Mouse (Mus musculus): Measurements from ENCODE around the gene Dkk2. TPM values are rescaled to one million over a fixed set of nuclear protein-coding genes. Genes with fewer than 3 reads are reported as not detected.

Dkk2 gene
- polyA plus RNA-seq, 1 experiment from 2014 or later, result 9.8 TPM

DNA sequence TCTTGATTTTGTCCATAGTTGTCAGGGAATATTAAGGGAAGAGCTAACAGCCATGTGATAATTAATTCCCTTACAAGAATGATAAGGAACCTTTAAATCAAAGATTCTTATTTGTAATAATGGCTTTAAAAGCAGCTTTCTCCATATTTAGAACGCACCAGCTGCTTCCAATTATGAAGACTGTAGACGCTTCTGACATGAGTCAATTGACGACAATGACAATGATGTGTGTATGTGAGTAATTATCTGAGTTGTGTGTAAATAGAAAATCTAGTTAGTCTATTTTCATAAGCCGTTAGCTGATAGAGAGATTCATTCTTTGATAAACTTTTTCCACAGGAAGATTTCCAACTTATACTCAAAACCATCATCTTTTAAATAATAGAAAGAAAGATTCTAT lies 46.8 kb downstream of the Dkk2 start:
- no peak overlapping the region for H3K27ac ChIP-seq
- H3K36me3 ChIP-seq, result no peaks in the 10 kb centered on the region
- 79% methylated on average over 4 of the region's 4 CpGs for WGBS
- H3K9me3 ChIP-seq, result no peaks in the 10 kb centered on the region
- no peak overlapping the region for H3K4me3 ChIP-seq
- H3K27me3 ChIP-seq (ENCODE audit: insufficient read depth, poor library complexity, severe bottlenecking), result no peaks in the 10 kb centered on the region
- DNase-seq (ENCODE audit: low spot score), result no peak
- H3K4me1 ChIP-seq (replicated peaks), result no peaks in the 10 kb centered on the region

DNA sequence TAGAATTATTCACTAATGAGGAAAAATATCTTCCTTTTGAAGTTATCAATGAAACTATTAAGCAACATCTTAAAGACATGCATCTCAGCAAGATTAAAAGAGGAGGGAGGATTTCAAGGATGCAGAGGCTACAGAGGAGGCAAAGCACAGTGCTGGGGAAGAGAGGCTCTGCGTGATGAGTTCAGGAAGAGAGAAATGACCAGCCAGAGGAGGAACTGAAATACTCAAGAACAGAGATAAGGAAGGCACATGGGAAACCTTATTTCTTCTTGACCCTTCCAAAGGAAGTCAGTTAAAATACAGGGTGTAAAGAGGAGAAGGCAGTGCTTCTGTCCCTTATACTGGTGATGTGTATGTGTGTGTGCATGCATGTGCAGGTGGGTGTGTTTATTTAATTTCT lies 49.4 kb downstream of the Dkk2 start:
- H3K36me3 ChIP-seq, result no peaks in the 10 kb centered on the region
- H3K9me3 ChIP-seq, result no peaks in the 10 kb centered on the region
- no peaks in the 10 kb centered on the region for H3K4me1 ChIP-seq (replicated peaks)
- no peak for DNase-seq (ENCODE audit: low spot score)
- WGBS, result 79% methylated on average over 1 of the region's 1 CpGs
- no peak overlapping the region for H3K4me3 ChIP-seq
- H3K27ac ChIP-seq, result no peak overlapping the region
- H3K27me3 ChIP-seq (ENCODE audit: insufficient read depth, poor library complexity, severe bottlenecking), result no peaks in the 10 kb centered on the region

DNA sequence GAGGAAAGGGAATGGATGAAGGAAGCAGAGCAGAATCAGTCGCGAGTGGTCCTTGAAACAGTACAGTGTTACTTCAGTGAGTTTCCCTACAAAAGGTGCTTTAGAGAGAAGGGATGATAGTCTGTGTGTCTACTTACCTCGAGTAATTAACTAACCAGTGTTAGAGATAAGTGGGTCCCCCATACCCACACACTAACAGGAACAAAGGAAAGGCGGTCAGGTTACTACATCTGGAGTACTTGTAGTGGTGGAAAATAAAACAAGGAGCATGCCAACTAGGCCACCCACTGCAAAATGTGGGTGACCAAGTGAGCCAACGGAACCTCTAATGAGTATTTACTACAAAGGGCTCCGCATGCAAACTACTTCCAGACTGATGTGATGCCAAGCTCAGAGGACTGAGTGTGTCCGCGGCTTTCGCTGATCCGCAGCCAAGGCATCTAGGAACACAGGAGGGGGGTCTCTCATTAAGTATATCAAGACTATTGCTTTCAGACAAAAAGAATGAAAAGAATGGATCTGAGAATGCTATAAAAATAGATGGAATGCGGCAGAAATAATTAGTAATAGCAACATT lies 52.8 kb downstream of the Dkk2 start:
- Histone ChIP-seq H3K4me1 (replicated peaks) (no peaks in the 10 kb centered on the region), H3K27me3 (ENCODE audit: insufficient read depth, poor library complexity, severe bottlenecking) (no peaks in the 10 kb centered on the region), H3K27ac (no peak overlapping the region), H3K4me3 (no peak overlapping the region), H3K9me3 (no peaks in the 10 kb centered on the region), H3K36me3 (no peaks in the 10 kb centered on the region)
- 87% methylated on average over 11 of the region's 11 CpGs for WGBS
- no peak for DNase-seq (ENCODE audit: low spot score)

DNA sequence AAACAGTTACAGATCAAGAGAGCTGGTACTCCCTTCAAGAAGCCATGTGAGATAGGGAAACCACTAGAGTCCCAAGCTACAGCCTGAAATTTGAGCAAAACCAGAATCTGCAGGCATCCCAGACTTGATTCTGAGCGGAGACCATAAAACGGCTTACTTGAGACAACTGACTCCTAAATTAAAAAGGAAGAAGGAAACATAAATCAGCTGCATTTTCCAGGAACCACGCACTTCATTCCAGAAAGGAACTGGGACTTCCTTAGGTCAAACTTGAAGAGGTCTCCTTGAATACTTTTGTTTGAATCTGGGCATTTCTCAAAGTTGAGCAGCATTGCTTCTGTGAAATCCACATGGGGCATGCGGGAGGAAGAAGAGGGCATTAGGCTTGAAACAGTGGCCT lies 55.9 kb downstream of the Dkk2 start:
- DNase-seq (ENCODE audit: low spot score), result no peak
- WGBS, result 90% methylated on average over 4 of the region's 4 CpGs
- H3K27me3 ChIP-seq (ENCODE audit: insufficient read depth, poor library complexity, severe bottlenecking), result no peaks in the 10 kb centered on the region
- no peak overlapping the region for H3K4me3 ChIP-seq
- H3K36me3 ChIP-seq, result no peaks in the 10 kb centered on the region
- no peak overlapping the region for H3K27ac ChIP-seq
- peaks cover 4% of the 10 kb centered on the region; the same call in 1 of the 2 replicates for H3K4me1 ChIP-seq (replicated peaks)
- H3K9me3 ChIP-seq, result no peaks in the 10 kb centered on the region

DNA sequence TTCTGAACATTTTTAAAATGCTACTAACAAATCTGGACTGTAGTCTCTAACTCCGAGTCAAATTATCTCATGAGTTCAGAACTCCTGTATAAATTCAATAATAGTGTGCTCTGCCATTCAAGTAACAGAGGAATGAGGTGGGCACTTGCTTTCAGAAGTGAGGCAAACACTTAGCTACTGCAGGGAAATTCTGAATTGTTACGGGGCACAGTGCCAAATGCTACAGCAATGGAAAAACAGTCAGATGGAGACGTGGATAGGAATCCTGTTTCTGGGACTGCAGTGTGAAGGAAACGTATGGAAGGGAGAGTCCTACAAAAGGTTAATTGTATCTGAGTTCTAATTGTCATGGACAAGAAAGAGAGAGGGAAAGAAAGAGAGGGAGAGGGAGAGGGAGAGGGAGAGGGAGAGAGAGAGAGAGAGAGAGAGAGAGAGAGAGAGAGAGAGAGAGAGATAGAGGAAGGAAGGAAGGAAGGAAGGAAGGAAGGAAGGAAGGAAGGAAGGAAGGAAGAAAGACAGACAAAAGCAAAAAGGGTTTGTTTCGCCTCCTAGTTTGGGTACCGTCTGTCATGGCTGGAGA lies 64.4 kb downstream of the Dkk2 start:
- Histone ChIP-seq H3K9me3 (no peaks in the 10 kb centered on the region), H3K36me3 (no peaks in the 10 kb centered on the region), H3K4me1 (replicated peaks) (no peaks in the 10 kb centered on the region), H3K4me3 (no peak overlapping the region), H3K27me3 (ENCODE audit: insufficient read depth, poor library complexity, severe bottlenecking) (no peaks in the 10 kb centered on the region), H3K27ac (no peak overlapping the region)
- no peak for DNase-seq (ENCODE audit: low spot score)
- 81% methylated on average over 6 of the region's 6 CpGs for WGBS

DNA sequence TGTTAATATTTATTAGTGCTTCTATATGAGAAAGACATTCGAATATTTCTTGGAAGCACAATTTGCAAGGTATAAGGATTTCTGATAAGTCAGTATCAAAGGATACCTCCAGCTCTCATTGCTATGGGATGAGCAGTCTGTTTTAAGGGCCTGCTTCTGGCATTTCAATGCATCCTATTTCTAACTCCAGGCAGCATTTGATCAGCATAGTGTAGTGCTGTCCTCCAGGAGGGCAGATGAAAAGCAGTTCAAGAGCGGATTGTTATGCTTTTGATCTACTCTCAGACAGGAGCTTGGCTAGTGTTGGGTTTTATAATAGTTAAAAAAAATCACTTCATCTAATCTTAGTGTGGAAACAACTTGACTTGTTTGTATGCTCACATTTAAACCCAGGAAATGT lies 73.7 kb downstream of the Dkk2 start:
- 94% methylated on average over 2 of the region's 2 CpGs for WGBS
- Histone ChIP-seq H3K36me3 (no peaks in the 10 kb centered on the region), H3K9me3 (no peaks in the 10 kb centered on the region), H3K4me3 (no peak overlapping the region), H3K27ac (no peak overlapping the region), H3K4me1 (replicated peaks) (no peaks in the 10 kb centered on the region), H3K27me3 (ENCODE audit: insufficient read depth, poor library complexity, severe bottlenecking) (no peaks in the 10 kb centered on the region)
- DNase-seq (ENCODE audit: low spot score), result no peak

DNA sequence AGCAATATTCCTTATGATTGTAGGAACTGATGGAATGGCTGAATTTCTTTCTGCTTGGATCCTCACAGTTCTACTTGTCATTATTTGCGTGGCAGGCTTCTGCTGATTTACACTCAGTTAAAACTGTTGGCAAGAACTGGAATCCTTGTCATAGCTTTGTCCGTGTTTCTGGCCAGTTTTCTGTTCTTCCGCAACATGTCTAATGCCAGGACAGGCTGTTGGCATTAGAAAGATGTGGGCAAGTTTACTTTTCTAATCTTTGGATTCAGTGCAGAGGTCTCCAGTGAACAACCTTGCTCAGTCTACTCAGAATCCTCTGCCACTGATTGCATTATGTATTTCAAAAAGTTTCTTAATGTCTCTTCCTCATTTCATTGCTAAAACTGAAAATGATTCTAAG lies 83.8 kb downstream of the Dkk2 start:
- Histone ChIP-seq H3K27ac (no peak overlapping the region), H3K27me3 (ENCODE audit: insufficient read depth, poor library complexity, severe bottlenecking) (no peaks in the 10 kb centered on the region), H3K4me3 (no peak overlapping the region), H3K36me3 (no peaks in the 10 kb centered on the region), H3K9me3 (no peaks in the 10 kb centered on the region), H3K4me1 (replicated peaks) (no peaks in the 10 kb centered on the region)
- 84% methylated on average over 3 of the region's 3 CpGs for WGBS
- no peak for DNase-seq (ENCODE audit: low spot score)

DNA sequence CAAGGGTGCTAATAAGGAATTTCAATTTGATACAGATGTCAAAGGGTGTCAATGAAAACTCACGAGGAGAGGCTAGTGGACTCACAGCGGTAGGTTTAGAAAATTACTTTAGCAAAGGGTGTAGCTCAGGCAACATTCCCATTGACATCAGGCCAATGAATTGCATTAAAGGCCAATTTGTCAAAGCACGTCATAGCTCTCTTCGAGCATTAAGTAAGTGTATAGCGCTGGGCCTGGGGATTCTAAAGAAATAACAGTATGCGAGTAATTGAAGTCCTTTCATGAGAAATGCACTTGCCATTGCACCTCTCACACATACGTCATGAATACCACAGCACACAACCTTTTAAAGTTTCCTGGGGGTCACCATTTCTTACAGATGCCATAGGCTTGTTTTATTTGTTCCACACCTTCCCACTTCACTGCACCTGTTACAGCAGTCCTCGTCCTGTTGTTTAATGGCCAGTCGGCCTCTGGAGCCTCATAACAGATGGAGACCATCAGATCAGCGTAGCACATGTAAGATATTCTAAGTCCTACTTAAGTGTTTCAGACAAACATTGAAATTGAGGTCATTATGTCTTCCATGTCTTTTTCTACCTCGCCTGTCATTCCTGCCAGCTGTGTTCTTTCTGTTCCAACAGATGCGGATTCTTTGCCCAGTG lies 101.9 kb downstream of the Dkk2 start:
- no peak for DNase-seq (ENCODE audit: low spot score)
- Histone ChIP-seq H3K9me3 (no peaks in the 10 kb centered on the region), H3K4me3 (no peak overlapping the region), H3K36me3 (no peaks in the 10 kb centered on the region), H3K27ac (no peak overlapping the region), H3K27me3 (ENCODE audit: insufficient read depth, poor library complexity, severe bottlenecking) (no peaks in the 10 kb centered on the region), H3K4me1 (replicated peaks) (no peaks in the 10 kb centered on the region)
- 87% methylated on average over 12 of the region's 12 CpGs for whole genome bisulfite sequencing

DNA sequence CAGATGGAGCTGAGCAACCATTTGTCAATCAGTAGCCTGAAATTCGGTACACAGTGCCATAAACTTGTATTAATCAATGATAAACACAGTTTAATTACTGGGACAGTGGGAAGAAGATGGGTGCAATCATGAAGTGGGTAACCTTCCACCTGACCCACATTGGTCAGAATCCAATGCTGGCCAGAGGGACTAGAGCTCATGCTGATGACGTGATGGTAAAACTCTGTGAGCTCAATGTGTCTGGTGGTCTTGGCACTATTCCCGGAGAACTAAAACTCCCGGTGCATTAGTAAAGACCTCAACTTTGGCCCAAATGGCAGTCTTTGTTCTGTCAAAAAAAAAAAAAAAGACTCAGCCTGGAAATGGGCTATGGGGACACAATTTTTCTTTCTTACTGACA lies 116.9 kb downstream of the Dkk2 start:
- Histone ChIP-seq H3K9me3 (no peaks in the 10 kb centered on the region), H3K27me3 (ENCODE audit: insufficient read depth, poor library complexity, severe bottlenecking) (no peaks in the 10 kb centered on the region), H3K27ac (no peak overlapping the region), H3K4me3 (no peak overlapping the region), H3K36me3 (no peaks in the 10 kb centered on the region), H3K4me1 (replicated peaks) (no peaks in the 10 kb centered on the region)
- 94% methylated on average over 4 of the region's 4 CpGs for WGBS
- no peak for DNase-seq (ENCODE audit: low spot score)

DNA sequence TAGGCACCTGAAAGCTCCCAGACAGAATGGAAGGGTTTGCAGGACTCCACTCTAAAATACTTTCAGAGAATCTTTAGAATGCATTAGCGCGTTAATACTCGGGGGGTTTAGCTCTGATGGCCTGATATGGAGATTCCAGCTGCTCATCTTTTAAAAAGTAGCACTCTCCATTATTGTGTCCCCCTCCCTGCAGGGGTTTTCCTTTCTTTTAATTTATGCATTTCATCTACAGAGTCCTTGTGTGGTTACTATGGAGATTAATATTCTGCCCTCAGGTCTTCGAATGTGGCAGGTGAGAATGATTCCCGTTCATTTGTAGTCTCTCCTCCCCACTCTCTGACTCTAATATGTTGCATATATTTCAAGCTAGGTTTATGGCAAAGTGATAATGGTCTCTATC lies 117.6 kb downstream of the Dkk2 start:
- Histone ChIP-seq H3K27ac (no peak overlapping the region), H3K4me3 (no peak overlapping the region), H3K4me1 (replicated peaks) (no peaks in the 10 kb centered on the region), H3K27me3 (ENCODE audit: insufficient read depth, poor library complexity, severe bottlenecking) (no peaks in the 10 kb centered on the region), H3K9me3 (no peaks in the 10 kb centered on the region), H3K36me3 (no peaks in the 10 kb centered on the region)
- DNase-seq (ENCODE audit: low spot score), result no peak
- 92% methylated on average over 5 of the region's 5 CpGs for WGBS

DNA sequence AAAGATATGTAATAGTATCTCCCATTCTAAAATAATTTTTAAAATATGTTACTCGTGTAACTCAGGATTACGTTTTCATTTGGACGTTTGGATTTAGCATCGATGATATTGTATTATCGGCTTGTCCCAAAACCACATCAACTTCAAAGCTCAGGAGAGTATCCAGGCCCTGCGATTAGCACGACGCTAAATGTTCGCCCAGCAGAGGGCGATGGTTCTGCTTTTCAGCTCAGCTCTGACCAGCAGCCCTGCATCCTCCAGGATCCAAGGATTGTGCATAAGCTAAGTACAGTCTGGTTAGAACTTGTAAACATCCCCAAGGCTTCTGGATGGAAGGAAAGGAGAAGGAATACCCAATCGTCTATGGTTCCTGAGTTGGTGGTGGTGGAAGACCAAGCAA lies 122.4 kb downstream of the Dkk2 start:
- no peaks in the 10 kb centered on the region for H3K27me3 ChIP-seq (ENCODE audit: insufficient read depth, poor library complexity, severe bottlenecking)
- H3K4me3 ChIP-seq, result no peak overlapping the region
- H3K36me3 ChIP-seq, result no peaks in the 10 kb centered on the region
- peak; percentile 52 for DNase-seq (ENCODE audit: low spot score)
- no peaks in the 10 kb centered on the region for H3K4me1 ChIP-seq (replicated peaks)
- no peaks in the 10 kb centered on the region for H3K9me3 ChIP-seq
- 29% methylated on average over 11 of the region's 11 CpGs for WGBS
- no peak overlapping the region for H3K27ac ChIP-seq

DNA sequence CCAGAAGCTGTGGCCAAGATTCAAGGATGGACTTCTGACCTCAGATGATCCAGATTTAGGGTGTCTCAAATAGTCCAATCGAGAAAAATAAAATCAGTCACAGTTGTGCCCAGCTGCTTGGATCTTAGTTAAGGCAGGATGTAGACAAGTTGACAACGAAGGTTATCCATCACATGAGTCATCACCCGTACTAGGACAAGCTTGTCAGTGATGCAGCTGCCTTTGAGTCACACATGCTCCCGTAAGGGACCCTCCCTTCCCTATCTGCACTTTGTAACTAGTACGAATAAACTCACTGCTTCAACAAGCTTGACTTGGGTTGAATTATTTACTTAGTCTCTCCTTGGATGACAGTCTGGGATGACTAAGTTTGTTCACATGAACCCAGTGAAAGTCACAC lies 126.2 kb downstream of the Dkk2 start:
- no peaks in the 10 kb centered on the region for H3K9me3 ChIP-seq
- no peak overlapping the region for H3K4me3 ChIP-seq
- no peaks in the 10 kb centered on the region for H3K27me3 ChIP-seq (ENCODE audit: insufficient read depth, poor library complexity, severe bottlenecking)
- no peak for DNase-seq (ENCODE audit: low spot score)
- H3K36me3 ChIP-seq, result no peaks in the 10 kb centered on the region
- WGBS, result 85% methylated on average over 5 of the region's 5 CpGs
- H3K27ac ChIP-seq, result no peak overlapping the region
- no peaks in the 10 kb centered on the region for H3K4me1 ChIP-seq (replicated peaks)

DNA sequence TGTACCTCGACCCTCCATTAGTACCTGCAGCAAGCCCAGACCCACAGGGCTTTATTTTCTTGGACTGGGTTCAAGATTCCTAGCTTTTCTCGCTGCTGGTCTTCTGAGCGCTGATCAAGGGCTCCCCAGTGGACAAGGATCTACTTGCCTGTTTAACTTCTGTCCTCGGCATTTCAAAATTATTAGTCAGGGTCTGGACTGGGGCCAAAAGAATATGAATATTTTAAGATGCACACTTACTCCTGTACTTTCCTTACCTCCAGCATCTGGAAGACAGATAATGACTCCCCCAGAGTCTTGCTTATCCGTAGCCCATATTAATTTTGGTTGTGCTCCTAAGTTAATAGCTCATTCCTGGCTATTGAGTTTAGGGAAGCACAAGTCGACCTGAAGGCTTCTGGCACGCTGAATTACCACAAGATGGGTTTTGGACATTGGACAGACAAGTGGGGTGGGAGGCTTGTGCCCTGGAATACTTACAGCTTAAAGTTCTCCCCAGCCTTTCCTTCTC lies 134.9 kb downstream of the Dkk2 start:
- no peak for DNase-seq (ENCODE audit: low spot score)
- Histone ChIP-seq H3K4me1 (replicated peaks) (no peaks in the 10 kb centered on the region), H3K9me3 (no peaks in the 10 kb centered on the region), H3K27me3 (ENCODE audit: insufficient read depth, poor library complexity, severe bottlenecking) (no peaks in the 10 kb centered on the region), H3K4me3 (no peak overlapping the region), H3K27ac (no peak overlapping the region), H3K36me3 (no peaks in the 10 kb centered on the region)
- WGBS, result 87% methylated on average over 7 of the region's 7 CpGs
